Mouse (Mus musculus) urinary bladder, adult 18-20 months (tissue): ENCODE results near the gene Grap.
"Not testable (repeated sequence)": the region's sequence is repeated elsewhere in the genome, so short reads cannot be mapped to it uniquely, and the experiment has no call there.

ENCODE experiments used
- DNase-seq, 2 experiments: peaks; one replicate each; pipeline ENCODE4 v3.0.0; 2022; ENCODE audit warnings: low spot score in 2 of 2, mixed read lengths in 2 of 2

The Grap gene

GRCm38 (mm10) chr11:61652686-61653447 is at the start of gene Grap:
Gene Grap, plus strand, starts transcription at chr11:61653265.
- no peak for DNase-seq

GRCm38 (mm10) chr11:61608072-61608471 is 45.0 kb upstream of the Grap start:
- no peak for DNase-seq

DNA sequence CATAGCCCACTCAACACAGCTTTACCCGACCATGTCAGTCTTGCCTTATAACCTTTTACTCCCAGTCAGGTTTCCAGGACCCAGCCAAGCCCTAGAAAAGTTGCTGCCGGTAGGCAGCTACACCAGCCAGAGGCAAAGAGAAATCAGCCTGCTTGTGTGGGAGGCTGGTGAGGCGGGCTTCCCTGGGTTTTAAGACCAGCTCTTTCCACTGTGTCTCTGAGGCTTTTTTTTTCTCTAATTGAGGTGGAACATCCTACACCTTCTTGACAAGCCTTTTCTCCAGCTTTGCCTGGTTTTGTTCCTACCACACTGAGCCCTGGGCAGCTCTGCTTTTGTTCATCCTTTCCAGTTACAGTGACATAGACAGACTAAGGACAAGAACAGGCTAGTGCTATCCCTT is 41.9 kb upstream of the Grap start:
- DNase-seq = no peak

DNA sequence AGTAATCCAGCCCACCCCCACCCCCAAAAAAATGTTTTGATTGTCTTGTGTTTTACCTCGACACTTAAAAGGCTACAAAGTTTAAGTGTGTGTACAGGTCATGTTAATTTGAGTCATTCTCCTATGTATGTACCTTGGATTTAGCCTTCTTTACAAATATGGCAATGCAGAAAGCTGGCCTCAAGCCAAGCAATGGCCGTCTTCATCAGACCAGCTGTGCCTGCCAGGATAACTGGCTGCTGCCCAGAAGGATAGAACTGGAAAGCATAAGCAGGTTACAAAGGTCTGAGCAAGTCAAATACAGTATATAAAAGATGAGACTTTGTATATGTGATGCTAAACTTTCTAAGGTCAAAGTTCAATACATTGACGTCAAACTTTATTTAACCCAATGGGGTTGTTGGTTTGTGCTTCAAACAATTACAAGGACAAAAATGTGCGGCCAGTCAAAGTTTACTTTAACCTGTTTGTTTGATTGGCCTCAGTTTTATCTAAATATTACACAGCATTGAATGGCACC is 40.9 kb upstream of the Grap start:
- DNase-seq = no peak

- DNase-seq = no peak
These were observed 38.7 kb upstream of the Grap start for GRCm38 (mm10) chr11:61614401-61614800.

DNA sequence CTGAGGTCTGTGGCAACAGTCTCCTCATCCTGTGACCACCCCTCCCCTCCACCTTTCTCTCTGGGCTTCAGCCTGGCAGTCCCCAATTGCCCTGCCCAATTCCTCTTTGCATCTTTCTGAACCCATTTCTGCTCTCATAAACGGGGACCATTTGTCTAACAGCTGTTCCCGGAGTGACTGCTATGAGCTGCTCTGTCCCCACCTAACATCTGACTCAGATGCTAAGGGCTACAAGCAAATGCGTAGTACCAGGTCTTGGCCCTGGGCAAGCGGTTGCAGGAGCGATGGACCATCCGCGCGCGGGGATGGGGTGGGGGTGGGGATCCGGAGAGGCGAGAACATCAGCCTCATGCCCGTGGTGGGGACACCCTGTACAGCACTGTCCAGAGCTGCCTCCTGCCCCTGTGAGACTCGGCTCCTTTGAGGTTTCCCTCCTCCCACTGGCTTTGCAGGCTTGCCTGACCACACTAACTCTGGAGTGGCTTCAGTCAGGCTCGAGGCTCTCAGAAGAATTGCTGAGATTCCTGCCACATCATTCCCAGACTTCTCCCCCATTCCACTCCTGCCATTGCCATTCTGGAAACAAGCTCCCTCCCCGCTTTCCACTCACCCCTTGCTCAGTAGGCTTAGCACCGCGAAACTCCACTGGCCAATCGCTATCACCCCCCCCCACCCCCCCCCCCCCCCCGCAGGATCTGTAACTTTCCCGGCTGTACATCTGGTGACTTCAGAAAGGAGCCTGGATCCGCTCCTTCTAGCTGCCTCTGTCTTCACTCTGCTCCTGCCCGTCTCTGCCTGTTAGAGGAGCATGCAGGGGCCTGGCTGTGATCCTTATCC is 37.2 kb upstream of the Grap start:
- peak in 1 of 2 experiments; percentile 9 for DNase-seq

DNA sequence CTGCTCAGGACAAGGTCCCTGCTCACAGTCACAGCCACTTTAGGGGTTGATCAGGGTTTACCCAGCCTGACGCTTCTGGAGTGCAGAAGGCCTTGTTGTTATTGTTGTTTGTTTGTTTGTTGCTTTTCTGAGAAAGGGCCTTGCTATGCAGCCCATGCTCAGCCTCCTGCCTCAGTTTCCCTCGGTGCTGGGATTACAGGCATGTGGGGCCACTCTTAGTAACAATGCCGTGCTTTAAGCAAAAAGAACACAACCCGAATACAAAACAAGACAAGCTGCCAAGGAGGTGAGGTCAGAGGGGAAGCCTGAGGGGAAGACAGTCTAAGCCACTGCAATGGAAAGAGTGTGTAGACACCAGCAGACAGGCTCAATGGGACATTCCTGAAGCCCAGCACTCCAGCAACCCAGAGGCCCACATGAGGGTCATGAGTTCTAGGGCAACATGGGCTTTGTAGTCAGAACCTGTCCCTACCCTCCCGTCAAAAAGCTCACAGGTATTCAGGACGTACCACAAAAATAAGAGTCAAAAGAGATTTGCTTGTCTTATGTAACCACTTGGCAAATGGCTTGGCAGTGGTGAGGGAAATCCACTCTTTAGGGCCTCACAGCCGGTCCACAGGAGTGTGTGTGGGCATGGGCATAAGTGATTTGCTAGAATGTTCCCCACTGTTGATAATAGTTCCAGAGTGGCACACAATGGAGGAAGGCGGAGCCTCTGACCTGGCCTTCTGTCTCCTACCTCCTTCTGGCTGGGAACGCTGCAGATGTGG is 36.4 kb upstream of the Grap start:
- no peak for DNase-seq

DNA sequence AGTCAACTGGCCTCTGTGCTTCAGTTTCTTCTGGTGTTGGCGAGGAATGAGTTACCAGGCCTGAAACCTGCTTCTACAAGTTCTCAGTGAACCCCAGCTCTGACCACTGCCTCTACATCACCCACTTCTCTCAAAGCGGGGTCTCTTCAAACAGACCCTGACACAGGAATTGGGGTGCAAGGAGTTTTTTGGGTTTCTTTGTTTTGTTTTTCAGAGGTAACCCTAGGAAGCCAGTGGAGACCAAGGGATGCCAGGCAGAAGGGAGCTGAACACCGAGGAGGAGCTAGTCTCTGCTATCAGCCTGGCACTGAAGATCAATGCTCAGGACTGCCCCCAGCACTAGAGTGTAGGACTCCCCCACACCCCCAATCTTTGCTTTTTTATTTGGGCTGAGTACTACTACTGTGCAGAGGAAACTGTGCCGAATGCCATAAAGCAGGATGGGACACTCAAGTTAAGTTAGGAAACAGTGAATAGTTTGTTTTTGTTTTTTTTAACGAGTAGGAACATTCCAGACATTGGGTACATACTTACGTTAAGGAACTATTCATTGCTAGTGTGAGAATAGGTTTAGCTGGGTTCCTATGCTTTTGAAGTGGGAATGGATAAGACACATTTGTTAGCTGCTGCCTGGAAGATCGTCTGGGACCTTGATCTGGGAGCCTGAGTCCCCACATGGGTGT is 35.6 kb upstream of the Grap start:
- DNase-seq = no peak

- DNase-seq = no peak
These were observed 34.9 kb upstream of the Grap start for GRCm38 (mm10) chr11:61618131-61618530.

GRCm38 (mm10) chr11:61618571-61618970 is 34.5 kb upstream of the Grap start:
- no peak for DNase-seq

DNA sequence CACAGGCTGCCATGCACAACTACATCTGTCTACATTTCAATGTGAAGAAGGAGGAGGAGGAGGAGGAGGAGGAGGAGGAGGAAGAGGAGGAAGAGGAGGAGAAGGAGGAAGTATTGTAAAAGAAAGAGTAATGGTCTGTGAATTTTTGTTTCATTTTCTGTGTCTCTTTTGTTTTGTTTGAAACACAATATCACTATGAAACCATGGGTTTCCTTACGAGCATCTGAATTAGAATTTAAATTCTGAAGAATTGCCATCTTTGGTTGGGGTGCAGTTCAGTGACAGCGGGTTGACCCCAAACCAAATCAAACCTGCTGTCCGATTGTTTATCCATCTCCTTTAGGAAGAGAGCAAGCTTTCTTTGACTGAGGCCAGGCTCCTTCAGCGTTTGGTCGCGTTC is 33.7 kb upstream of the Grap start:
- no peak for DNase-seq

DNA sequence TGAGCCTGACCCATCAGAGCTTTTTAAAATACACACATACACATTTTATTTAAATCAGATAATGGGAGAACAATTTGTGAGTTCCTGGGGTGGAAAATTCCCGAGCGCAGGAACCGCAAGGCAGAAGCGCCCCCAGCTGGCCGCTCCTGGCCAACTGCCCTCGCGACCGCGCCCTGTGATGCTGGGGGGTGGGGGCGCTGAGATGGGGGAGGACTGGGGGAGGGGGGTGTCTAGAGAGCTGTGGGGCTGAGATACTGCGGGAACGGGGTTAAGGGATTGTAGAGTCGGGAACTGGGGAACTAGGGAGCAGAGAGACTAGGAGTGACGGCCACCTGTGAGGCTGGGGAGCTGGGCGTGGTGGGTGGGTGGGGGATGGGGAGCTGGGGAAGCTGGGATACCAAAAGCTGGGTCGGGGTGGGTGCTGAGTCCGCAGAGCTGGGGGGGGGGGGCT is 33.2 kb upstream of the Grap start:
- DNase-seq = peak; percentile 44 to 59

DNA sequence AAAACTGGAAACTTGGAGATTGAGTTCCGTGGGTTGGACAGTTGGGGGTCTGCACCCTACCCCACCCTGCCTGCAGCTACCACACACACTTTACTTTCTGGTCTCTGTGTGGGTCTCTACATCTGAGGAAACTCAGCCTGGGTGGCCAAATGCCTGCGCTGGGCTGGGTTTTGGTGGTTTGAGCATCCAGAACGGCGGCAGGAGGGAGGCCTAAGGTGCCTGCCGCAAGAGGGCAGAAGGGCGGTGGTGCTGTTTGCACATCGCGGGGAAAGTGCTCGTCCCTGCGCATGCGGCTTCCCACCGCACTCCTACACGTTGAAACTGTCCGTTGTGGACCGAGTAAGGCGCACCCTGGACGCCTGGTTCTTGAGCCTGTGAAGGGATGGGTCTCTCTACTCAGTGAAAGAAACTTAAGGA is 32.8 kb upstream of the Grap start:
- DNase-seq = peak; percentile 79 to 88

GRCm38 (mm10) chr11:61620762-61621161 is 32.3 kb upstream of the Grap start:
- DNase-seq = no peak

DNA sequence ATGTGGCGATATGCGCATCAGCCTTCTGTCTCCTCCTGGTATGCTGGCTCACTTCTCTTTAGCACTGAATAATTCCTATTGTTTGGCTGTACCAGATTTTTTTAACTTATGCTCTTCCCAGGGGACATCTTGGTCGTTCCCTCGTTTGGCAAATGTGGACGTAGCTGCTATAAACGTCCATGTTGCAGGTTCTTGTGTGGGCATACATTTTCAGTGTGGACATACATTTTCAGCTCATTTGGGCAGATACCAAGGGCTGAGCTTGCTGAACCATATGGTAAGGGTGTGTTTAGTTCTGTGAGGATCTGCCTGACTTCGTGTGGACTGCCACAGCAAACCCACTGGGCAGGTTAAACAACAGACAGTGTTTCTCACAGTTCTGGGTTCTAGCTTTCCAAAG is 27.9 kb upstream of the Grap start:
- DNase-seq = no peak

DNA sequence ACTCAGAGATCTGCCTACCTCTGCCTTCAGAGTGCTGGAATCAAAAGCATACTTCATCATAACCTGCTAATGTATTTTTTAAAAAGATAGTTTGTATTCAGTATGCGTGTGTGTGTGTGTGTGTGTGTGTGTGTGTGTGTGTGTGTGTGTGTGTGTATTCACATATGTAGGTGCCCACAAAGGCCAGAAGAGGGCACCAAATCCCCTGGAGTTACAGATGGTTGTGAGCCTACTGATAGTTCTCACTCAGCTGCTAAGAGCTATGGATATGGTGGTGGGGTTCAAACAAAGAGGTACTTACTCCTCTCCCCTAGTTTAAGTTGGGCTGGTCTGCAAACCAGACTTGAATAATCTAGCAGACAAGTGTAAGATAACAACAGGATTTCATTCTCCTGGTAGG is 26.6 kb upstream of the Grap start:
- DNase-seq = no peak

GRCm38 (mm10) chr11:61629621-61630020 is 23.4 kb upstream of the Grap start:
- no peak for DNase-seq

GRCm38 (mm10) chr11:61636309-61636708 is 16.8 kb upstream of the Grap start:
- DNase-seq = not testable (repeated sequence)

- DNase-seq = no peak
These were observed 15.7 kb upstream of the Grap start for GRCm38 (mm10) chr11:61637413-61637812.

- DNase-seq = no peak
These were observed 15.2 kb upstream of the Grap start for GRCm38 (mm10) chr11:61637856-61638255.
